Mouse (Mus musculus) embryonic facial prominence, embryonic 11.5 days (tissue): ENCODE measurements around the gene Psma7. TPM values are rescaled to one million over a fixed set of nuclear protein-coding genes. Genes with fewer than 3 reads are reported as not detected.

Experiments used
- ATAC-seq: fragments of 200-750 bp; cut with Nextera tagmentation; replicated peaks from 2 replicates; pipeline ENCODE4 v1.8.0; 2017; ENCODE audit warnings: low read depth; ENCODE audit not compliant: insufficient number of reproducible peaks, low FRiP score, low TSS enrichment
- DNase-seq: peaks from one replicate; pipeline ENCODE4 v3.0.0-alpha.2; 2015; ENCODE audit warnings: low spot score
- H3K27ac ChIP-seq: fragments of 300-500 bp; sonication (generic); replicated peaks from 2 replicates; pipeline ENCODE4 v1.5.1; 2014; ENCODE audit warnings: mild to moderate bottlenecking, low read depth, low read length, control low read depth
- H3K27me3 ChIP-seq: fragments of 300-500 bp; sonication (generic); 2 replicates; pipeline ENCODE4 v1.6.1; 2014; ENCODE audit warnings: mild to moderate bottlenecking, low read length, moderate library complexity, mixed read lengths; ENCODE audit not compliant: control insufficient read depth, insufficient read depth
- H3K36me3 ChIP-seq: fragments of 300-500 bp; sonication (generic); replicated peaks from 2 replicates; pipeline ENCODE4 v1.6.1; 2014; ENCODE audit warnings: low read depth, mild to moderate bottlenecking, low read length, moderate library complexity, mixed read lengths; ENCODE audit not compliant: control insufficient read depth, insufficient read depth
- H3K4me1 ChIP-seq: fragments of 300-500 bp; sonication (generic); 2 replicates; pipeline ENCODE4 v1.6.1; 2014; ENCODE audit warnings: low read length, mixed read lengths; ENCODE audit not compliant: control insufficient read depth, insufficient read depth
- H3K4me2 ChIP-seq: fragments of 300-500 bp; sonication (generic); 2 replicates; pipeline ENCODE4 v1.6.1; 2014; ENCODE audit warnings: low read depth, mild to moderate bottlenecking, control low read depth, low read length, moderate library complexity
- H3K4me3 ChIP-seq: fragments of 300-500 bp; sonication (generic); 2 replicates; pipeline ENCODE4 v1.5.1; 2014; ENCODE audit warnings: low read depth, low read length, control low read depth
- H3K9ac ChIP-seq: fragments of 300-500 bp; sonication (generic); replicated peaks from 2 replicates; pipeline ENCODE4 v1.6.1; 2014; ENCODE audit warnings: mild to moderate bottlenecking, control low read depth, low read length
- H3K9me3 ChIP-seq: fragments of 300-500 bp; sonication (generic); replicated peaks from 2 replicates; pipeline ENCODE4 v1.6.1; 2016; ENCODE audit warnings: mild to moderate bottlenecking, low read length, inconsistent platforms, mixed read lengths; ENCODE audit not compliant: control insufficient read depth
- WGBS: fragments of 180-500 bp; shearing (Covaris S2); extraction: QIAGEN DNeasy Blood & Tissue Kit; methylation state at CpG from one replicate; pipeline ENCODE4 v1.1.7; 2014; 5-methylcytosine and 5-hydroxymethylcytosine counted together
- polyA plus RNA-seq: library from polyadenylated mRNA; unstranded; fragments of >200 nt; fragmentation: Nextera tagmentation; extraction: Ambion mirVana; gene quantifications from 2 replicates; pipeline ENCODE4 v1.2.1, GENCODE M21; 2014

Psma7 gene
- polyA plus RNA-seq, 1 experiment from 2014 or later, result 753 TPM

DNA sequence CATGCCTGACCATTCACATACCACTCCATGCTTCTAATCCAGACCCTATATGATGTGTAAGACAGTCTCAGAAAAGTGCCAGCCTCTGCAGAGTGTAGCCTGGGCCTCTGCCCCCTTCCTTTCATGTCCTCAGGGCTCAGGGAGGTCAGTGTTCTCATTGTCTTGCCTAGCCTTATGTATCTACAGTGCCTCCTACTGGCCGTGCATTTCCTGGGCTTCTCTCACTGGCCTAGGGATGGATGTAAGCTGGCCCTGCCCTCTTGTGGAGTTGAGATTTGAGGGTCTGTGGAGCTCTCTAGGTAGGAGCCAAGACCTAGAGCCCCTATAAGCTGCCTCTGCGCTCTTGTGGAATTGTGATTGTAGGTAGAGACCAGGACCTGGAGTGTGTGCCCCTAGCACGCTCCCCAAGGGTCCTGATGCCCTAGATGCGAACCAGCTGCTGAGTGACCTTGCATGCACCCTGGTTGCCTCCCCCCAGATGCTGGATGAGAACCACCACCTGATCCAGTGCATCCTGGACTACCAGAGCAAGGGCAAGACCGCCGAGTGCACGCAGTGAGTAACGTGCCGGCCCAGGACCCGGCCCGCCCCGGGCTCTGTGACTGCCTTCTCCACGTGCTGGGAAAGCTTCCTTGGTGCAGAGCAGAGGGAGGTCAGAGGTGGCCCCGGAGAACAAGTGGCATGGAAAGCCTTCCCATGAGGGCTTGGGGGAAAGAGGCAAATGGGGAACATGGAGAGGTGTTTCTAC, 9.9 kb upstream of the Psma7 start:
- Histone ChIP-seq H3K27ac (no peak overlapping the region), H3K27me3 (no peaks in the 10 kb centered on the region), H3K36me3 (no peaks in the 10 kb centered on the region; the same call in none of the 2 replicates), H3K9me3 (no peaks in the 10 kb centered on the region), H3K4me1 (no peaks in the 10 kb centered on the region), H3K4me3 (no peak overlapping the region), H3K4me2 (no peak overlapping the region), H3K9ac (no peak overlapping the region)
- ATAC-seq, result no peak
- peak; percentile 26 for DNase-seq
- WGBS, result 82% methylated on average over 14 of the region's 14 CpGs

DNA sequence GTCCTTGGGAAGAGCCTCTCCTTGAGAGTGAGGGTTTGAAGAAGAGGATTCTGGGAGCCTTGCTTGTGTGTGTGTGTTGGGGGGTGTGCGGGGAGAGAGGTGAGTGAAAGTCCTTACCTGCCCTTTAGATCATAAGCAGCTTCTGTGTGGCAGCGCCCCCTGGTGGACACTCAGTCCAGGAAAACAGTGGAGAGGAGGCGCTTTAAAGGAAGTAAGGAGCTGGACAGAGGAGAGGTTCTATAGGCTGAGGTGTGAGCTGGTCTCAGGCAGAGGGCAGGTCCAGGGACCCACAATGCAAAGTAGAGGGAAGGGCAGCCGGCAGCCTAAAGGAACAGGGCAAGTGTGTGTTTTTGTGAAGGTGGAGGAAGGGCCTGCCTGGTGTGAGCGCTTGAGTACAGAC, 8.8 kb upstream of the Psma7 start:
- Histone ChIP-seq H3K36me3 (no peaks in the 10 kb centered on the region; the same call in 1 of the 2 replicates), H3K4me1 (no peaks in the 10 kb centered on the region), H3K4me3 (no peak overlapping the region), H3K27ac (no peak overlapping the region), H3K4me2 (no peak overlapping the region), H3K27me3 (no peaks in the 10 kb centered on the region), H3K9me3 (no peaks in the 10 kb centered on the region), H3K9ac (no peak overlapping the region)
- DNase-seq (peak; percentile 79), ATAC-seq (0 out of 2 replicates have a peak, but pooled peaks have one; percentile 13)
- WGBS, result 7% methylated on average over 4 of the region's 5 CpGs

GRCm38 (mm10) chr2:180047980-180048635, 5.9 kb upstream of the Psma7 start:
- no peak overlapping the region for H3K4me3 ChIP-seq
- H3K27me3 ChIP-seq, result no peaks in the 10 kb centered on the region
- no peak for DNase-seq
- H3K4me1 ChIP-seq, result no peaks in the 10 kb centered on the region
- no peak overlapping the region for H3K27ac ChIP-seq
- ATAC-seq, result no peak
- WGBS, result 92% methylated on average over 18 of the region's 18 CpGs
- no peak overlapping the region for H3K9ac ChIP-seq
- no peak overlapping the region for H3K4me2 ChIP-seq
- H3K36me3 ChIP-seq, result no peaks in the 10 kb centered on the region; the same call in 1 of the 2 replicates
- H3K9me3 ChIP-seq, result no peaks in the 10 kb centered on the region

DNA sequence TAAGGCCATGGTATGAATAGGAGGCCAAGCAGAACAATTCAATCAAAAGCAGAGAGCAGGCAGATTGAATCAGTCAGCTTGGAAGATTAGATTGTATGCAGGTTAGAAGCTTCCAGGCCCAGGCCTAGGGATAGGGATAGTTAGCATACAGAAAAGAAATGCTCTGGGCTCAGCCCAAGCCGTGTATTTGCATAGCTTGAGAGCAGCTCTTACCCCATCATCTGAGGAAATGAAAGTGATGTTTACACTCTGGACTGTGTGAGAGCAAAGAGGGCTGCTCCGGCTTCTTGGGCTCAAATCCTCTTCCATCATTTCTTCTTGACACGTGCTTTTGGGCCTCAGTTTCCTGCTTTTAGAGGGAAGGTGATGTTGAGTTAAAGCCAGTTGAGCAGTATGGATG, 5.3 kb upstream of the Psma7 start:
- no peak overlapping the region for H3K4me3 ChIP-seq
- DNase-seq (no peak), ATAC-seq (no peak)
- H3K27ac ChIP-seq, result no peak overlapping the region
- H3K9me3 ChIP-seq, result no peaks in the 10 kb centered on the region
- 93% methylated on average over 3 of the region's 3 CpGs for WGBS
- no peaks in the 10 kb centered on the region for H3K4me1 ChIP-seq
- no peaks in the 10 kb centered on the region for H3K27me3 ChIP-seq
- H3K36me3 ChIP-seq, result no peaks in the 10 kb centered on the region; the same call in 1 of the 2 replicates
- no peak overlapping the region for H3K4me2 ChIP-seq
- no peak overlapping the region for H3K9ac ChIP-seq

DNA sequence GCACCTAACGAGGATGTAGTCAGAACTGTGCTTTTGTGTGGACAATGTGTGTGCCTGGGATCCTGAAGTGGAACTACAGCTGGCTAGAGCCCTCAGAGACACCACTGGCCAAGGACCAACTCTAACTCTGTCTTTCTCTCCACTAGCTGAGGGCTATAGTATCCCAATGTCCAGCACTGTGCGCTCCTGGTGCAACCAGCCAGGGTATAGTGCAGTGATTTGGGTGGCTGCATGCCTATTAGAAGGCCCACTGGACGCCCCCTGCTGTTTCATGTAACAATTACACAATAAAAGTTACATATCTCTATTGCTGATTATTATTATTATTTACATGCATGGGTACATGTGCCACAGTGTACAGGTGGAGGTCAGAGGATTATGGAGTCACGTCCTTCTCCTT, 3.0 kb upstream of the Psma7 start:
- DNase-seq (peak; percentile 77), ATAC-seq (no peak)
- Histone ChIP-seq H3K27ac (no peak overlapping the region), H3K9me3 (no peaks in the 10 kb centered on the region), H3K4me2 (no peak overlapping the region), H3K9ac (no peak overlapping the region), H3K4me1 (peaks cover 3% of the 10 kb centered on the region; the same call in 1 of the 2 replicates), H3K4me3 (no peak overlapping the region), H3K36me3 (no peaks in the 10 kb centered on the region; the same call in 1 of the 2 replicates), H3K27me3 (no peaks in the 10 kb centered on the region)
- 53% methylated on average over 4 of the region's 4 CpGs for WGBS

DNA sequence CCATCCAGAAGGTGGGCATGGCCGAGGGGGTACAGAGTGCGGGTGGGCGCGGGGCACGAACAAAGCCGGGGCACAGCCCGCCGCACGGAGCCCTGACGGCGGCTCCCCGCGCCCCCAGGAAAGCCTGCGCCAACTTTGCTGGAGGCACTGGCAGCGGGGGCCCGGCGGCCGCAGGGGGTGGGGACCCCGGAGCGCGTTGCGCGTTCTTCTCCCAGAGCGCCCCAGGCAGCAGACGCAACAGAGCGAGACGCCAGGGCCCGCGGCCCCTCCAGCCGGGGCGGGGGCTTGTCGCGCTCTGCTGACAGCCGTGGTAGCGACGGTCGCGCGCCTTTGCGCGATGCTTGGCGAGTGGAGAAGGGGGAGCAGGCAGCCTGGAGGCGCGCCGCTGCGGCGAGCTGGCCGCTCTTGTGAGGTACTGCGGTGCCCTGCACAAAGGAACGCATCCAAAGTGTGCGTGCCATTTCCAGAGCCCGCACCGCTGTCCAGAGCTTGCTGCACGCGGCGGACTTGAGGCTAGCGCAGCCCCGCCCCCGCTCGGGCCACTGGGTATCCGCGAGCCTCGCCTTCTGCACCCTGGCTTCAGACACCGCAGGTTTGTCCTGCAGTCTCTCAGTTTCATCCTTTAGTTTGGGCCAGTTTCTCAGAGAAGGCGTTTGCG, 754 bp upstream of the Psma7 start:
- peak overlapping the region; percentile 97 for H3K4me3 ChIP-seq
- H3K27ac ChIP-seq, result peak overlapping the region; percentile 82
- peak overlapping the region; percentile 79 for H3K9ac ChIP-seq
- H3K36me3 ChIP-seq, result peaks cover 7% of the 10 kb centered on the region
- under 1% methylated on average over 62 of the region's 66 CpGs for WGBS
- DNase-seq (peak; percentile 70), ATAC-seq (peak; percentile 27; the same call in 1 of the 2 replicates)
- H3K27me3 ChIP-seq, result no peaks in the 10 kb centered on the region
- peaks cover 3% of the 10 kb centered on the region; the same call in 1 of the 2 replicates for H3K4me1 ChIP-seq
- peak overlapping the region; percentile 86 for H3K4me2 ChIP-seq
- no peaks in the 10 kb centered on the region for H3K9me3 ChIP-seq

- Histone ChIP-seq H3K4me1 (peaks cover 3% of the 10 kb centered on the region; the same call in 1 of the 2 replicates), H3K27ac (peak overlapping the region; percentile 82), H3K4me3 (peak overlapping the region; percentile 97), H3K4me2 (peak overlapping the region; percentile 86), H3K9me3 (no peaks in the 10 kb centered on the region), H3K36me3 (peaks cover 19% of the 10 kb centered on the region), H3K27me3 (no peaks in the 10 kb centered on the region), H3K9ac (peak overlapping the region; percentile 79)
- DNase-seq (peak; percentile 61), ATAC-seq (peak; percentile 17)
- WGBS, result under 1% methylated on average over 66 of the region's 66 CpGs
Measured at GRCm38 (mm10) chr2:180041577-180042255, 517 bp downstream of the Psma7 start.
